Mouse (Mus musculus): ENCODE measurements around the gene Ncoa5. TPM values are rescaled to one million over a fixed set of nuclear protein-coding genes. Genes with fewer than 3 reads are reported as not detected.

Ncoa5 gene
- total RNA-seq (2023; ENCODE audit: inconsistent age) = 45.2 to 51.9 TPM (median 47.7 TPM) in 4 replicates

DNA sequence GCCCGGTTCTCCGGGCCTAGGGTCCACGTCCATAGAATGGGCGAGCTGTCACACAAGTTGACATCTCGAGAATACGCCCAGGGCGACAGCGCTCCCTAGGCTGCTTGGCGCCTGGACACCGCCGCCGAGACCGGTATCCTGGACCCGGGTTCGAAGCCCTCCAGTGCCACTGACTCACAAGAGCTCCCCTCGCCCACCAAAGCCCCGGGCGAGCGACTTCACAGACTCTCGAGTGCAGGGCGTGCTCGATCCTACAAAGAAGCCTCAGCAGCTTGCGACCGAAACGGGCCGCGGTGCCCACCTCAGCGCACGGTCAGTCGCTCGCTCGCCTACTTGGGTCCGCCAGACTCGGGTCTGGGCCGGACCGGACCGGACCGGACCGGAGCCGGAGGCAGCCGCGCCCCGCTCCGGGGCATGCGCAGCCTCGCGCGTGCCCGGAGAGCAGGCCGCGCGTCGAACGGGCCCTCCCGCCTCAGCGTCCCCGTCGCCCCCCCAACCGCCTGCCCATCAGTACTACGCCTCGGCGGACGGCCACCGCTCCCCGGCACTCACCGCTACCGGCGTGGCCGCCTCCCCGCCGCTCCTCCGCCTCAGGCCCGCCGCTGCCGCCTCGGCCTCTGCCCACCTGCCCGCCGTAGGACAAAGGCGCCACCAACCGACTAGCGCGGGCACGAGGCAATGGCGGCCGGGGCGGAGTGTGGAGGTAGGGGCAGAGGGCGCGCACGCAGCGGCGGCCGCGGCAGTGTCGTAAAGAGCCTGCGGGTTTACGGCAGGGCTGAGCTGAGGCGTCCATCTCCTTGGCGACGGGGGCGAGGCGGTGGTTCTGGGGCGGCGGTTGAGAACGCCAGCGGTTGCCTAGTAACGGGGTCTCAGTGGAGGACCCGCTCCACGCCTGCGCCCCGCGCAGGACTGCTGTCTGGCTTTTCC, at the start of gene Ncoa5:
Gene Ncoa5 (minus strand): TSS at position 737 of the 927 bp plus-strand sequence.

DNA sequence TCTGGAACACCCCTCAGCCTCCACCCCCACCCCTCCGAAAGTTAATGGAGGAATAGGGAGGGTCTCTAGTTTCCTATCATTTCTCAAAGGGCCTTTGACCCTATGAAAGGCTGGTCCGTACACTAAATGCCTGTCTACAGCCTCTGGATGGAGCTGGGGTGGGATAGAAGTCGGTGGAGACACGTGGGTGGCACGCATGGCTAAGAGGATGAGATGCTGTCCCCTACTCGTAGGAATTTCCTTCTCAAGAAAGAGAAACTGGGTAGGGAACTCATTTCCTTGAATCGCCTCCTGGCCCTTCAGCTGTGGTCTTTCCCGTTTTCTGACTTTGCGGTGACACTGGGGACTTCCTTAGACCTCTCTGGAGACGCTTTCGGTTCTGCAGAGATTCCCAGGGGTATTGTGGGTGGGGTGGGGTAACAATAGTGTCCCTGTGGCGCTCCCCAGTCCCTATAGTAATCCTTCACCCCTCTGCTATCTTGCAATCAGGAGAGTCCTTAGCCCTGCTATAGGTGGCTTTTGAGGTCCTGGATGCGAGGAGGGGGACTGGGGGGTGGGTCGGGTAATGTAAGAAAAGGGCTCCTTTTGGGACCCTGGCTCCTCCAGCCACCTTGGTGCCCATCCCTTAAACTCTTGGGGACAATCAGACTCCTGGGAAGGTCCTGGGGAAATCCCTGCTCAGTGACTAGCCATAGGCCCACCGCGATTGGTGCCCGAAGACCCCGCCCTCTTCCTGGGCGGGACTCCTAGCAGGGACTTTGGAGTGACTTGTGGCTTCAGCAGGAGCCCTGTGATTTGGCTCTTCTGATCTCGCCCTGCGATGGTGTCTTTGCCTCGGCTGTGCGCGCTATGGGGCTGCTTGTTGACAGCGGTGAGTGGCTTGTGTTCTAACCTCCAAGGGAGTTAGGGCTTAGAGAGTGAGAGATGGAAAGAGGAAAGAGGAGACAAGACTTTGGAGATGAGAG, 20.5 kb upstream of the Ncoa5 start, which contains the start of gene Cd40:
Gene Cd40 (plus strand): TSS at position 740 of the 965 bp plus-strand sequence.

DNA sequence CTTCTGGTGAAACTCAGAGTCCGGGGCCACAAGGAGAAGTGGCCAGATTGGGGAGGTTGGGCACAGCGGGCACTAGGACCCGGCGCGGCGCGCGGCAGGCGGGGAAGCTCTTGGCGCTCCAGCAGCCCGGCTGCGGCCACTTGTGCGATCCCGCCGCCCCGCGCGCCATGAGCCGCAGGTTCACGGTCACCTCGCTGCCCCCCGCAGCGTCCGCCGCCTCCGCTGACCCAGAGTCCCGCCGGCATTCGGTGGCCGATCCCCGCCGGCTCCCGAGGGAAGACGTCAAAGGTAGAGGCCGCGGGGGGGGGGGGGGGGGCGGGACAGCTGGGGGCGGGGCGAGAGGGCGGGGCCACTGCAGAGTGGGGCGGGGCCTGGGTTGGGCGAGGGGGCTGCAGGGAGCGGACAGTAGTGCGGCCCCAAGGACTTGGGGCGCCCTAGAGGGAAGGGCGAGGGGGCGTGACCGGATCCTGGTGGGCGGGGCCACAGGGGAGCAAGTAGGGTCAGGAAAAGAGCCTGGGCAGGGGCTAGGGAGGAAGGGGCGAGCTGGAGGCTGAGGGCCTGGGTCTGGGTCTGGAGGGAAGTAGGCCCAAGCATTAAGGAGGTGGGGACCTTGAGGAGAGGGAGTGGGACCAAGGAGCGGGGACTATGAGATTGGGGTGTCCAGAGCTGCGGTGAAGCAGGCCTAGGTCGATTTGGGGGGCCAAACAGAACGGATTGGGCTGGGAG, 73.8 kb downstream of the Ncoa5 start, which contains the start of gene Slc12a5:
Gene Slc12a5 (plus strand): TSS at position 87 of the 726 bp plus-strand sequence.

Other genes starting within 250 kb of the Ncoa5 start
- 0.60 to 1.5 TPM (median 0.69 TPM) in 4 replicates for gene Snx21, start 249.0 kb downstream of the Ncoa5 start, total RNA-seq (2023; ENCODE audit: inconsistent age)
- 57.2 to 73.3 TPM (median 63.9 TPM) in 4 replicates for gene Acot8, start 230.0 kb downstream of the Ncoa5 start, total RNA-seq (2023; ENCODE audit: inconsistent age)
- gene Zswim3, start 229.8 kb downstream of the Ncoa5 start, total RNA-seq (2023; ENCODE audit: inconsistent age) = 3.1 to 4.3 TPM (median 3.6 TPM) in 4 replicates
- 7.8 to 9.8 TPM (median 8.5 TPM) in 4 replicates for gene Zswim1, start 212.2 kb downstream of the Ncoa5 start, total RNA-seq (2023; ENCODE audit: inconsistent age)
- 0.69 to 0.74 TPM in 2 of 4 replicates, not detected in the others for gene Spata25, start 206.3 kb downstream of the Ncoa5 start, total RNA-seq (2023; ENCODE audit: inconsistent age)
- 200 to 233 TPM (median 214 TPM) in 4 replicates for gene Ctsa, start 202.0 kb downstream of the Ncoa5 start, total RNA-seq (2023; ENCODE audit: inconsistent age)
- 4.5 to 5.9 TPM (median 4.9 TPM) in 4 replicates for gene Neurl2, start 201.4 kb downstream of the Ncoa5 start, total RNA-seq (2023; ENCODE audit: inconsistent age)
- gene Pltp, start 177.2 kb downstream of the Ncoa5 start, total RNA-seq (2023; ENCODE audit: inconsistent age) = 8.8 to 12.8 TPM (median 10.6 TPM) in 4 replicates
- 91.0 to 95.0 TPM (median 92.9 TPM) in 4 replicates for gene Pcif1, start 155.6 kb downstream of the Ncoa5 start, total RNA-seq (2023; ENCODE audit: inconsistent age)
- gene Zfp335, start 123.1 kb downstream of the Ncoa5 start, total RNA-seq (2023; ENCODE audit: inconsistent age) = 56.4 to 63.7 TPM (median 59.9 TPM) in 4 replicates
- 0.36 to 0.55 TPM (median 0.42 TPM) in 4 replicates for gene Mmp9, start 94.1 kb downstream of the Ncoa5 start, total RNA-seq (2023; ENCODE audit: inconsistent age)
- gene Slc12a5, start 74.1 kb downstream of the Ncoa5 start, total RNA-seq (2023; ENCODE audit: inconsistent age) = 0.83 to 1.8 TPM (median 0.92 TPM) in 4 replicates
- 156 to 180 TPM (median 171 TPM) in 4 replicates for gene Cd40, start 20.8 kb upstream of the Ncoa5 start, total RNA-seq (2023; ENCODE audit: inconsistent age)
- gene 1700025C18Rik, start 55.9 kb upstream of the Ncoa5 start, total RNA-seq (2023; ENCODE audit: inconsistent age) = not detected in 4 replicates
- not detected in 4 replicates for gene Cdh22, start 200.0 kb upstream of the Ncoa5 start, total RNA-seq (2023; ENCODE audit: inconsistent age)

Measured in B cell, adult (primary cell).